Mouse (Mus musculus): Measurements from ENCODE around the gene Gsto1.

Gsto1 gene

DNA sequence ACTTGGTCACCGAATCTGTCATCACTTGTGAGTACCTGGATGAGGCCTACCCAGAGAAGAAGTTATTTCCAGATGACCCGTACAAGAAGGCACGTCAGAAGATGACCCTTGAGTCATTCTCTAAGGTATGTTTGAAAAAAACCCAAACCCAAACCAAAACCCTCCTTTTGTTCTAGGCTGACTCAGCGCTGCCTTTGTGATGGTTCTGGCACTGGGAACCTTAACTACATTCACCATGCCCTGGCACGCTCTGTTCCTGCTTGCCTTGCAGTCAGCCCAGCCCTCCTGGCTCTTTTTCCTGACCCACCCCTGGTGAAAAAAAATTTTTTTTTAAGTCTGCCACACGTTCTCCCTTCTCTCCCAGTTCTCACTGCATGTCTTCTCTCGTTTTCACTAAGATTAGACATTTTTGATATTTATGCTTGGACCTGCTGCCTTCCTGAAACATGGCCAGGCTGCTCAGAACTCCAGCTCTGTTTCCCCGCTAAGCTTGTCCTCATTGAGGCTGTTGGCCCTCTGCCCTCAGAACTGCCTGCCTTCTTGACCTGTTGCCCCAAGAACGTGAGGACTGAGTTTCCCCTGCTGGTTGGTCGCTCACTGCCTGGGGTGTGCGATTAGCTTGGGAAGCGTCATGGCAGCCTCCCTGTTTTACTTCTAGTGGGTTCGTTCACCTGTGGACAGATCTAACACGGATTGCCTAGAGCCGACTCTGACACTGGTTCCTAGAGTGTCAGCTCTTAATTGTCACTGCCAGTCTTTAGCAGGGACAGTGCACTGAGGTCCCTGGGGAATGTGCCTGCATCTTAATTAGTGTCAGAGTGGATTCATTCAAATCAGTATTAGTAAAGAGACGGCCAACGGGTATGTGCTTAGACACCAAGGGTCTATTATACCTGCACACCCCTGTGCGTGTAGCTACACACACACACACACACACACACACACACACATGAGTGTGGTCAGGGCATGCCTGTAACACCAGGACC lies 3.5 kb downstream of the Gsto1 start:
- in situ Hi-C loops (cut with MseI, MboI): no loop called here

DNA sequence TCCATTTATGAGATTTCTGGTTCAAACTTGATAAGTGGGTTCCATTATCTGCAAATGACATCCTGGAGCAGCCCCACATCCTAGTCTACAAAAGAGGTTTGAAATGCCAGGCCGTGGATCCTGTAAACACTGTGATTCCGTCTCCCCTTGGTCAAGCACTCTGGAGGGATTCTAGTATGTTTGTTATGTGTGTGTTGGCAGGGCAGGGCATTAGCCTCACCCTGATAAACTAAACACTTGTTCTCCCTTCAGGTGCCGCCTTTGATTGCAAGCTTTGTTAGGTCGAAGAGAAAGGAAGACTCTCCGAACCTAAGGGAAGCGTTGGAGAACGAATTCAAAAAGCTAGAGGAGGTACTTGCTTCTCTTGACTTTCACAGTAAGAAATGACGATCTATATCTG lies 4.4 kb downstream of the Gsto1 start:
- in situ Hi-C loops (cut with MseI, MboI): no loop called here

DNA sequence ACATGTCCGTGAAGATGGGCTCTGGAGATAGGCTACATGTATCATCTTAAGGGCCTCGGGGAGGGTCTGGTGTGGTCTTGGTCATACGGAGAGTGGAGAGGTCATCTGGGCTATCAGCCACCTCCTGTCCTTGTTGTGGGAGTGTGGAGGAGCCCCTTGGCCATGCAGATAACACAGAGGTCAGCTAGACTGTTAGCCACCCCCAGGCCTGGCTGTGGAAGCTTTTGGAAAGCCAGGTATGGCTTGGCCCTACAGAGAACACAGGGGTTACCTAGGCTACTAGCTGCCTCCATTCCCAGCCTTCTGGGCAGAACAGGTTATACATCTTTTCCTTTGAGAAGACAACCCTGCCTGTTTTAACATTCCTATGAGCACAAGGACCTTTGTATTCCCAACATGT lies 7.8 kb downstream of the Gsto1 start:
- in situ Hi-C loops (cut with MseI, MboI): no loop called here

DNA sequence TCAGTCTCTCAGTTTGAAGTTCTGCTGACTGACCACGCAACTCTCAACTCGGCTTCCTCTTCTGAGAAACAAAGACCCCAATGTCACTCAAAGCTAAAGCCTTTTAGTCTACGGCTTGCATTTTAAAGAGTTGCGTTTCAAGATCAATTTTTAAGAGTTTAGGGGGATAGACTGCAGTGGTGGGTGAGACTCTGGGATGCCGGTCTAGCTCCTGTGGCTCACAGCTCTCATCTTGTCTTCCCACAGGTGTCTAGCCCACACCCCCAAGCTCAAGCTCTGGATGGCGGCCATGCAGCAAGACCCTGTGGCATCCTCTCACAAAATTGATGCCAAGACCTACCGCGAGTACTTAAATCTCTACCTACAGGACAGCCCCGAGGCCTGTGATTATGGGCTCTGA lies 9.3 kb downstream of the Gsto1 start:
- in situ Hi-C loops (cut with MseI, MboI): no loop called here

DNA sequence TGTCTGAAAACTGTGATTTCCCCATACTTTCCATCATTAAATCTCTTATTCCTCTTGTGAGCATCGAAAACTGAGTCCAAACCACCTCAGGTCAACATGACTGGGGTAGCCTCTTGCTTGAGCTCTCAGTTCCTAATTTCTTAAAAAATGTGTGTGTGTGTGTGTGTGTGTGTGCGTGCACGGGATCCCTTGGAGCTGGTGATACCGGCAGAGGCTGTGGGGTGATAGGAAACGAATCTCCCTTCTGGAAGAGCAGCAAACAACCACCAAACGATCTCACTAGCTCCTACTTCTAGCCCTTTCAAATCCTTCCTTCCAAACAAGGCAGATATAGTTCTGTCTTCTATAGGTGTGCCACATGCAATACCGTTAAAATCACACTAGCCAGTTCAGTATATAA lies 10.0 kb downstream of the Gsto1 start:
- in situ Hi-C loops (cut with MseI, MboI): no loop called here

DNA sequence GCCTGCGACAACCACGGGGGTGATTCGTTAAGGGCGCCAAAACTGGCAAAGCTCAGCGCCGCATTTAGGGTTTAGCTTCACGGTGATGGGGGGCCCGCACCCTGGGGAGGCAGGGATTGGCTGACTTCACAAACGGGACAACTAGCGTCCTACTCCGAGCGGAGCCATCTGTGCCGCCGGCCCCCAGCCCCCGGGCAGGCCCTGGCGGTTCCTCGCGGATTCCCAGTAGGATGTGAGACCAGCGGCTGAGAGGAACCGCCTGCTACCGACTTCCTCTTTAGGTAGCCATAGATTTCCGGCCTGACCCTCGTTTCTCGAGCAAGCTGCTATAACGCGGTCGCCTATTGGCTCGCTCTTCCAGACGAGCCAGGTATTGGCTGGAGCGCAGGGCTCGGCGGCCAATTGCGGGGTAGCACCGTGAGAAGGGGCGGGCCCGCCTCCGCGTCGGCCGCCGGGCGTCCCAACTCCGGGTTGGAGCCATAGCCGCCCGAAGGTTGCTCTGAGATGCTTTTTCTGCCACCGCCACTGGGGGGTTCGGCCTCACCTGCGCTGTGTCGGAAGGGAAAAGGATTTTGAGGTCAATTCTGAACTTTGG lies 10.7 kb downstream of the Gsto1 start, which contains the start of gene Gsto2:
TSS of gene Gsto2 (plus strand) at position 182 of the 595 bp plus-strand sequence.
- in situ Hi-C loops (cut with MseI, MboI): no loop called here

DNA sequence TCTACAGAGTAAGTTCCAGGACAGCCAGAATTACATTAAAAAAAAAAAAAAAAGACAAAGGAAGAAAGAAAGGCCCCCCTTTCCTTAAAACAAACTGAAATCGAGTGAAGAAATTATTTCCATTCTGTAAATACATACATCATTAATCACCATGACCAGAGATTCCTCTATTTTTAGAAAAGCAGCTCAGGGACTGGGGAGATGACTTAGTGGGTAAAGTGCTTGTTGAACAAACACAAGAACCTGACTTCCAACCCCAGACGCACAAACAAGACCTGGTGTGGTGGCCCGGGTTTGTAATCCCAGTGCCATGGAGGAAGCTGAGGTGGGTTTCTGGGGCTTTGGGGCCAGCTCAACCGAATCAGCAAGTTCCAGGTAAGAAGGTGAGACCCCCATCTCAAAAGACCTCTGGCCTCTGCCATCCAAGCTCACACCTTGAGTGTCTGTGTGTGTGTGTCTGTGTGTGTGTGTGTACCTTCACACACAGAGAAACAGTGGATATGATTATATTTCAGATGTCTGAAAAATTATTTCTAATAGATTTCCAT lies 12.9 kb downstream of the Gsto1 start:
- in situ Hi-C loops (cut with MseI, MboI): no loop called here

DNA sequence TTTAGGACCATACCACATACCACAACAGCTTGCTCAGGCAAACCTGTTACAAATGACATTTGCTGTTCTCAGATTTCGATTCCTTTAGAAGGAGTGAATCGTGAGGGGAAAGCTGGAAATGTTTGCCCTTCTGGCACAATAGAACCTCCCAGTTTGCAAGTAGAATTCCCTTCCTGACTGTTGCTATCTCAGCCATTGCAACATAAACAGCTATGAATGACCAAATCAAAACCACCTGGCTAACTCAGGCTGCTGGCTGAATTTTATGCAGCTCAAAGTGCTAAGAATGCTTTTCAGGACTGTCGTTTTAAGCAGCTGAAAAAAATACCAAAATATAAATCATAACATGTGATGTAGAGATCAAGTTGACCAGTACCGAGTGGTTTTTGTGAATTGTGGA lies 14.2 kb downstream of the Gsto1 start:
- in situ Hi-C loops (cut with MseI, MboI): no loop called here

DNA sequence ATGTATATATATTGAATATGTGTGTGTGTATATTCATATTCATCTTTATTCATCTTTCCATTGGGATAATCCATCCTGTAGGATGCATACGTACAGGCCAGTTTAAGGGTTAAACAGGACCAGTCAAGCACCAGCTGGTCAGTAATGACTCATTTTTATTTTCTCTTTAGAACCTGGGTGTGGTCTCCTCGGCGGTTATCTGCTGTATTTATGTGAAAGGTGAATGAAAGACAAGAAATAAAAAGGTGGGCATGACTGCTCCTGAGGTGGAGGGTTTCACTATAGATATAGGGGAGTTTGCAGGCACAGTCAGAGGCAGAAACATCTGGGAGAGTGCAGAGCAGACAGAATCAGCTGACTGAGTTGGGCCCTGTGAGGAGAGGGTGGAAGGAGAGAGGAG lies 14.7 kb downstream of the Gsto1 start:
- in situ Hi-C loops (cut with MseI, MboI): no loop called here

DNA sequence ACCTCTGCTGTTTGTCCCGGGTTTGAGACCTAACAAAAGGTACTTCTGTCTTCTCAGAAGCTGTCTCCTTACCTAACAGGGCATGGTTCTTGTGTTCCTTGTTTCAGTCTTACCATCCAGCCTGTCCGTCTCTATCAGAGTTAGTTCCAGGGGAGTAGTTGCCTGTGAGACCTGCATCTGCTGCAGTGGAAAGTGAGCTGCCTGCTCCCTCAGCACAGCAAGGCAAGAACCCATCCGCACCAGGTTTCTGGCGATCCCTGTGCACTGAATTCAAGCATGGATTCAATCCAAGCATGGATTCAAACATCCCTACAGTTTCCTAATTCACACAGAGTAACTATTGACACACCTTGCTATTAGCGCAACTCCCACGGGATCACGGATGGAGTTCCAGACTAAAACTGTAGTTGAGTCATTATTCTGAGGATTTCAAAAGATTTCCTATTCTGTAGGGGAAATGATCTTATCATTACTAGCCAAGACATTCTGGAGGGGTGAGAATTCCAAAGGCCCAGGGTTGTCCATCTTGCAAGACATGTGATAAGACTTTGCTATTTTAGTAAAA lies 15.4 kb downstream of the Gsto1 start:
- in situ Hi-C loops (cut with MseI, MboI): no loop called here

DNA sequence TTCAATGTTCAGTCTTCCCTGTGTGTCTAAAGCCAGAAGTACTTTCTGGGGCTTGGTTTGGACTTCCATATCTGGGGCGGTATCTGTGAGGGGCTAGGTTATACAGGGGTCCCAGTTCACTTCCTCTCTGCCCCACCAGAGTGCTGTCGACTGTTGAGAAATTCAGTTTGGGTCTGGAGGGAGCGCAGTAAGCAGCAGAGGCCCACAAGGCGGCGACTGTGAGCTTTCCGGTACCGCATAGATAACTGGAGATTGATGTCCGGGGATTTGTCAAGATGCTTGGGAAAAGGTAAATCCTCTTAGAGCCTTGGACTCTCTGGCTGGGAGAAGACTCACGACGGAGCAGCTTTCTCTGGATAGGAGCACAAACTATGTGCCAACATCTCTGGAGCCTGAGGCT lies 16.7 kb downstream of the Gsto1 start:
- in situ Hi-C loops (cut with MseI, MboI): no loop called here

DNA sequence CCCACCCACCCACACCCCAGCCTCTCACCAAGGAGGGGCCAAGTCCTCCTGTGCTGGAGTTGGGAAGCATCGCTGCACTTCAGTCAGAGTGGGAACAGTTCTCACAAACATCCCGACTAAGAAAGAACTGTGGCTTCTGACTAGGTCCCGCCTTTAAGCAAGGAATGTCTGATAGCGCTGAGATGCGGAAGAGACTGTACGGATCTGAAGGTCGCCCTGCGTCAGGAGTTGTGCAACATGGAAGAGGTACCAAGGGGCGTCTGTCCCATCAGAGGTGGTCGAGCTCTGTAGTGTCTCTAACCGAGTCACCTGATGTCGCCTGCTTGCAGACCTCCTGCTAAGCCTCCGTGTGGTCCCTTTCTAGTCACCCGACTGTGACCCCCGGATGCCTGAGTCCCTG lies 21.5 kb downstream of the Gsto1 start:
- in situ Hi-C loops (cut with MseI, MboI): no loop called here

DNA sequence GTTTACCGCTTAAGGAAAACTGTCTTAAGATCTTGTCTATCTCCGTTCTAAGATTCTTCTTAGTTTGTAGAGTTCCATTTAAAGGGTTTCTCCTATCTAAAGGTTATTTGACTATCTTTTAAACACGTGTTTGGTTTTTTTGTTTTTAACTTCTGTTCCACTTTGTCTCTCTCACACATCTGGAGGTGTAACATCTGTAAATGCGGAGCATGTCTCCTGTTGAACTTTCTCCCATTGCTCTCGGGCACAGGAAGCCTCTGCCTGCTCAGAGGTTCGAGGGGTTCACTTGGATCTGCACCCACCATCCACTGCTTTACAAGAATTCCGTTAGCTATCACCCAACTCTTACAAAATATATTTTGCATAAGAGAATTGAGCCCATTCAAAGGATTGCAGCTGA lies 26.8 kb downstream of the Gsto1 start:
- in situ Hi-C loops (cut with MseI, MboI): loop anchor here (5.0 kb wide), 2 partner anchors 46 to 51 kb away; no protein-coding TSS in a partner anchor

DNA sequence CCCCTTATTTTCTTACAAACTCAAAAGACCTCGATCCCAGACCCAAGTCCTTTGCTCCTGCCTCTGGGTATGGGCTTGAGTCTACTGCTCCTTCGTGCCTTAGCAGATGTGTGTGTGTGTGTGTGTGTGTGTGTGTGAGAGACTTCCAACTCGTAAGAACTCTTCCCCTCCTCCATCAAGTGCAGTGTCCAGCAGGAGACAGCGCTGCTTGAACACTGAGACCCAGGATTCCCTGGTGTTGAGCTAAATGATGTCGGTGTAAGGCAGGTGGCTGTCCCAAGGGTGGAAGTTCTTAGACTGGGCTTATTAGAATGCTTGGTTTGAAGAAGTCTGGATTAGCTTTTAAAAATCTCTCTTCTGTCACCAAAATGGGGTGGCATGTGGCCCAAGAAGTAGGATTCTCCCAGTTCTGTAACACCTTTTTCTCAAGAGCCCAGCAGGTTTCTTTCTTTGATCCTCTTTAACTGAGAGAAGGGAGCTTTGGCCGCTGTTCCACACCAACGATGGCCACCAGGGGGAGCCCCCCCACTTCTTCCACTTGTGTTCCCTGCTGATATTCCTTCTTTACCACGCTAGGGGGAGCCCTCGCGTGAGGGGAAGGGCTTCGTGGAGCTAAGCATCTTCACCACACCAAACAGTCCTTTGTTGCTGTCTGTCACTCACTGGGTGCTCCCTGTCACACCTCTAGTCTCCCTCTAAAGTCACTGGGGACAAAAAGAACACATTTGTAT lies 27.5 kb downstream of the Gsto1 start:
- in situ Hi-C loops (cut with MseI, MboI): loop anchor here (5.0 kb wide), 2 partner anchors 45 to 50 kb away; no protein-coding TSS in a partner anchor

DNA sequence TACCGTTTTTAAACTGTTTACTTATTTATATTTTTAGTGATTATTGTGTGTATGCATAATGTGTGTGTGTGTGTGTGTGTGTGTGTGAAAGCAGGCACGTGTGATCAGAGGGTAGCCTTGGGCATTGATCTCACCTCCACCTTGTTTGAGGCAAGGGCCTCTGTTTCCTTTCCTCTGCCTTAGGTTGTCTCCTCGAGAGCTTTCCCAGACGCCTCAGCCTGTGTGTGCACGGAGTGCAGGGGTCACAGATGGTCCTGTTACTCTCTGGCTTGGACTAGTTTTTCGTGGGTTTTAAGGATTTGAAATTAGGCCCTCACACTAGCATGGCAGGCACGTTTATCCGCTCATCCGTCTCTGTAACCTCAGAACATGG lies 28.1 kb downstream of the Gsto1 start:
- in situ Hi-C loops (cut with MseI, MboI): loop anchor here (5.0 kb wide), 2 partner anchors 44 to 49 kb away; no protein-coding TSS in a partner anchor

DNA sequence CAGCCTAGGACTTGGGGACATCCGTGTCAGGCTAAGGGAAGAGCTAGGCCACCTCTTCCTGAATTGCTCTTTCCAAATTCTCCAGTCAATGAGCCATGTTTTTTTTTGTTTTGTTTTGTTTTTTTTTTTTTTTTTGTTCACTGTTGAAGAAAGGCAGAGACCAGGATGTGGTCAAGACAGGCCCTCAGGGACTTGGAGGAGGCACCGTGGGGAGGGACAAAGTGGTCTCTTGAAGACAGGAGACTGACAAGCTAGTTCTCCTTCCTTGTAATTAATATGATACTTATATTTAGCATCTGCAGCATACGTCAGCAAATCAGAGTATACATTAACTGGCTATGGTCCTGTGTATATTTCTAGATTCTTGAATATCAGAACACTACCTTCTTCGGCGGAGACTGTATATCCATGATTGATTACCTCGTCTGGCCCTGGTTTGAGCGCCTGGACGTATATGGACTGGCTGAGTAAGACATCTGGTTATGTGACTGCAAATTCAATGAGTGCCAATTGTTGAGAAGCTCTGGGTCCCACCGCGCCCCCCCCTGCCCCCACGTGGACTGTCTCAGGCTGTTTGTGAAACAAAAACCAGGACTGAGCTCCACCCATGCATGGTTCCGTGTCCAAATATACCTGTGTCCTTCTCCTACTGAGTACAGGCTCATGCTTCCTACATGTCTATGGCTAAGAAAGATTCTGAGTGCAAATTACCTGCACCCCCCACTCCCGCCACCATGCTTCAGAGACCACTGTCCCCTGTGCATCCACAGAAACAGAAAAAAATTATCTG lies 29.7 kb downstream of the Gsto1 start:
- in situ Hi-C loops (cut with MseI, MboI): loop anchor here (5.0 kb wide), 2 partner anchors 43 to 48 kb away; no protein-coding TSS in a partner anchor

DNA sequence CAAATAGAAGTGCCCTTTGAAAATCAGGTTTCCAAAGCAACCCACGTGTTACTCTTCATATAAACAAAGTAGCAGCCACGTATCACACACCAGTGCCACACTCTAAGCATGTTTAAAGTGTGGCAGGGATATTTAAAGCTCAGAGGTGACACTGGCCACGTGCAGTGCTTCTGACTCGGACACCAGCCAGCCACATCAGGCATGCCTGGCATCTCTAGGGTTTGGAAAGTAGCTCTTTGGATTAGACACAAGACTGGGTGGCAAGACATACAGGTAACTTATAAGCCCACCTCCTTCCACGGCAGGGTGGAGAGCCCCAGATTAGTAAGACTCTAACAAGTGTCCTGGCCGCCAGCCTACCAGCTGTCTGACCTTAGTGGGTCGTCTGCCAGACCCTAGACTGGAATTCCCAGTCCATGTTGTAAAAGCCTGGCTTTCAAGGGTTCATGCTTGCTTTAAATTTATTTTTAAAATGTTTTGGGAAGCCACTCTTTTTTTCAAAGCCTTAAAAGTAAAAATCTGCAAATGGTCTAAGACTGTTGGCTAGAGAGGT lies 30.5 kb downstream of the Gsto1 start:
- in situ Hi-C loops (cut with MseI, MboI): no loop called here

DNA sequence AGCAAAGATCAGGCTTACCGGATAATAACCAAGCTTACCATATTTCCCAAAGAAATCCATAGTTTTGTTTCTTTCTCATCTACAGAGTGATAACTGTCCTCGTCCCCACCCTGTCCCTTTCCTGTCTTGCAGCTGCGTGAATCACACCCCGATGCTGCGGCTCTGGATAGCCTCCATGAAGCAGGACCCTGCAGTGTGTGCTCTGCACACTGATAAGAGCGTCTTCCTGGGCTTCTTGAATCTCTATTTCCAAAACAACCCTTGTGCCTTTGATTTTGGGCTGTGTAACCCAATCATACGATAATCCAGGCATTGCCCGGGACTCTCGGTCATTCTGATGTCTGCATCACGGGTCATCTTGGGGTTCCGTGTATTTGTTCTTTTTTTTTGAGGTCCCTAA lies 31.1 kb downstream of the Gsto1 start:
- in situ Hi-C loops (cut with MseI, MboI): no loop called here

DNA sequence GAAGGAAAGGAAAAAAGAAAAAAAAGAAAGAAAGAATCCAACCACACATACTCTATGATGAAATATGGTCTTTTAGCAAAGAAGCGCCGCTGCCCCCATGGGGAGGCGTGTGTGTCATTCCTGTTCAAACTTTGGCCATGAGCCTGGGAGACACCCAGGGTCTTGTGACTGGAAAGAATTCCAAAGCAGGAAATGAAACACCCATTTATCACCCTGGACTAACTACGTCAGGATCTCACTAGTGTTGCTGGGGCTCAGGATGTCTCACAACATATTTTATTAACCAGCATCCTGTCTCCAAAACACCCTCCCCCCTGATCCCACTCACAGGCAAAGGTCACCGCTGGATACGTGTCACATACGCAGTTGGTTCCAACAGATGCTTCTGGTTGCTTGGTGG lies 31.8 kb downstream of the Gsto1 start:
- in situ Hi-C loops (cut with MseI, MboI): no loop called here

DNA sequence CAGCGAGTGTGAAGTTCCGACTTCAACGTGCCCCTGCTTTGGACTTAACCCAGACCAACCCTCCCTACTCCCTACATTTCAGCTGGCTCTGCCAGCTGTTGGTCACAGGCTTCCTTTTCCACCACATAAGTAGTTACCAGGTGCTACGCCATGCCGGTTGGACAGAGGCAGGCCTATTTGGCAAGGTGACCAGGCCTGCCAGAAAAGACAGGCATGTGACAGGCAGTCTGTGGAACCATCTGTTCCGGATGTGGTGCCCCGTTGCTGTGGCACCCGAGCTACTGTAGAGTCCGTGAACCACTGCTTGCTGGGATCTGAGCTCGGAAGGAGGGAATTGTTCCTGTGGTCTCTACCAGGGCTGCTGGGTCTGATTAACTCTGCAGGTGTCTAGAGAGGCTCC lies 32.6 kb downstream of the Gsto1 start:
- in situ Hi-C loops (cut with MseI, MboI): no loop called here

Data from mouse trophoblast stem cell (cell line).